Mouse (Mus musculus) retina, postnatal 1 day (tissue): ENCODE measurements around the gene C1galt1.

Experiments used
- DNase-seq: peaks from one replicate; pipeline ENCODE4 v3.0.0-alpha.2; 2012

Gene C1galt1

DNA sequence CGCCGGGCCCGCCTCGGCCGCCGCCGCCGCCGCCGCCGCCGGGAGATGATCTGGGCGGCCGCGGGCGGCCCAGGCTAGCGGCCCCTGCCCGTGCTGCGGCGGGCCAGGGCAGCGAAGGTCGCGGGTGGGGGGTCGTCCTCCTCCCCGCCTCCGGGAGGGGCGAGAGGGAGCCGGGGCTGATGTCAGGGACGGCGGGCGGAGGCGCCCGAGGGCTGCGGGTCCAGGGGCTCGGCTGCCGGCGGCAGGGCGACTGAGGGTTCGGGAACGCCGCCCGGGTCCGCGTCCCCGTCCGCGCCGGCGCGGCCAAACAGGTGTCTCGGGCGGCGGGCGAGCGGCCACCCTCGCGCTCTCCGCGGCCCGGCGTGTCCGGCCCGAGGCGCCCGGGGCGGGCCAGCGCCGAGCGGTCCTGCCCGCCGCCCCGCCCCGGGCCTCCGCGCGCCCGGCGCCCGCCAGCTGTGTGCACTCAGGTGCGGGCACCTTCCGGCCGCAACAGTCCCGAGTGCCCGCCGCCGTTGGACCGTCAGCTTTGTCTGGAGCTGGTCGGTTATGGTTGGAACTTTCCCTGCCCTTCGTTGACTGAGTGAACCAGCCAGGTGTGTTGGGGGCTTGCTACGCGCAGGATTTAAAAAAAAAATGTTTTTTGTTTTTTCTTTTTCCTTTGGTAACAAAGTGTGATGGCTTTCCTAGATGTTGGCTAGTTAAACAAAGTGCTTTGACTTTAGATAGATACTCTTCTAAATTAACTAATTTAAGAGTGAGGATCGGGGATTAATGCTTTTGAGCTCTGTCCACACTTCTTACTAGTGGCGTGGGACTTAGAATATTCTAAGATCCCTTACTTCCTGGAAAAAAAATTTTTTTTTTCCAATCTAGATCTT lies at the start of gene C1galt1:
Gene C1galt1 (plus strand): TSS at position 41 of the 878 bp plus-strand sequence.
- no peak for DNase-seq

GRCm38 (mm10) chr6:7799969-7800368 lies 44.7 kb upstream of the C1galt1 start:
- DNase-seq = no peak

GRCm38 (mm10) chr6:7803765-7804542 lies 40.7 kb upstream of the C1galt1 start:
- DNase-seq = no peak

DNA sequence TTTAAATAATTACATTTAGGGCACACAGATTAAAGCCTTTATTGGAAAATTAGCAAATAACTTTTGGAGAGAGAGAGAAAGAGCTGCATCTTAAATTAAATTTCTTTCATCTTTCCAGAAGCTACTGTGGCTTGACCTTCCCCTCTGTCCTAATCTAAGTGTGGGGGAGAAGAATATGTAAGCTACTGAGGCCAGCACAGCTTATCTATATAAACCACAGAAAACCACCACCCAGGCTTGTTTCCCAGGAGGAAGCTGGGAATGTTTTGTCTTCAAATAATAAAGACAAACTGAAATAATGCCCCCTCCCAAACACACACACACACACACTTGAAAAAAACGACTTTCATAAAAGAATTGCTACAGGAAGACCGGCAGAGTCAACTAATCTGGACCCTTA lies 30.5 kb upstream of the C1galt1 start:
- no peak for DNase-seq

DNA sequence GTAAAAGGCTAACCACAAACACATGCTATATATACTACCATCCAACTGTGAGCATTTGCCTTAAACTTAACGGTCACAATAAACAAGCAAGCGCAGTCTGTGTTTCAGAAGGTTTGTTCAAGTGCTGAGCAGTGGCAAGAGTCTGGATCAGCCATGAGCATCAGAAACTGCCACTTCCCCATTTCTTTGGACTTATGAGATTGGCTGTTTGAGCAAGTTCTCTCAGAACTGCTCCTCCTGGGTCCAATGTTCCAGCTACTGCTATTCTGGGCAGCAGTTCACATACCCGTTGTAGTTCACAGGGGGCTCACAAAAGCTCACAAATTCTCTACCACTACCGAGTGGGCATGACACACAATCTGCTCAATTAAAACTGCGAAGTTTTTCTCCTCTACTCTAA lies 28.4 kb upstream of the C1galt1 start:
- no peak for DNase-seq

DNA sequence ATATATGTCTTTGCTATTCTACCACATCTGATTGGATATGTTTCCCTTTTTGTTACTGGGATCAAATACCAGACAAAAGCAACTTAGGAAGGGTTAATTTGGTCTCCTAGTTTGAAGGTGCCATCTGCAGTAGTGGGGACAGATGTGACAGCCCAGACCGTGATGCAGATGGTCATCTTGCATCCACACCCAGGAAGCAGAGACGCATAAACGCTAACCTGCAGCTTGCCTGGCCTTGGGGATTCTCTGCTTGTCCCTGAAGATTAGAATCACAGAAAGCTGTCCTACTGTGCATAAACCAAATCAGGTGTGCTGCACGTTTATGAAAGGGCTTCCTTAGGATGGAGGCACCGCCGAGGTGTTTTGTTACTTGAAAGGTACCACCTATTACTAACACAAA lies 22.0 kb upstream of the C1galt1 start:
- no peak for DNase-seq

DNA sequence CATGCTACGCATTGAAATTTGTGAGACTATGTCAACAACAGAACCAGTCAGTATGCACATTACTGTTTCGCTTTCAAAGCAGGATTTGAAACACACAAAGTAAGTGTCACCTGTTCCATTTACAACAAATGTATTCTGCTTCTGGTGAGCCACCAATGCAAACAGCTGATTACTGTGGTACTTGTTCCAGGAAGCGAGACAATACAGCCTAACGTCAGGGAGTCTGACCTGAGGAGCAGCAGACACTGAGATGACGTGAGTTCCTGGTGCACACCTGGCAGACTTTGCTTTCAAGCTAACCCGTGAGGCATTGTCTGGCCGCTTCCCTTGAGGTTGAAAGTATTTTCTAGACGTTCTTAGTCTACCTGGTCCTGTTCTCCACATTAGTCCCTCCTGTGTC lies 13.8 kb upstream of the C1galt1 start:
- no peak for DNase-seq

- DNase-seq = no peak
These were observed 12.0 kb upstream of the C1galt1 start for GRCm38 (mm10) chr6:7832564-7833175.

- DNase-seq = no peak
These were observed 773 bp upstream of the C1galt1 start for GRCm38 (mm10) chr6:7843726-7844411.

- peak; percentile 97 for DNase-seq
These were observed 235 bp upstream of the C1galt1 start for GRCm38 (mm10) chr6:7844412-7844801.

DNA sequence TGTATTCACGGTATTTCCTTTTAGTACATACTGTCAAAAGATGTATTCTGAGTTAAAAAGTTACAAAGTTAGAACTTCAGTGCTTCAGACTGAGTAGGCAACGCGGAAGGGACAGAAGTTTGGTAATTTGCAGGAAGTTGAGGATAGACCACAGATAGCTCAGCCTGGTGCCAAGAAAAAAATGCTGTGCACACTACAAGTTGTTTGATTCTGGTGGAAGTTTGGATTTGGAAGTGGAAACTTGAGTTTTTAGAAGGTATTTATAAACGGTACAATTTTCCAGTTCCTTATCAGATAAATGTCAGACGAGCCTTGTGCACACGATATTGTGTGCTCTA lies 1.0 kb downstream of the C1galt1 start:
- DNase-seq = no peak

- DNase-seq = no peak
These were observed 2.2 kb downstream of the C1galt1 start for GRCm38 (mm10) chr6:7846726-7847439.

- no peak for DNase-seq
These were observed 3.4 kb downstream of the C1galt1 start for GRCm38 (mm10) chr6:7847890-7848508.

- no peak for DNase-seq
These were observed 4.1 kb downstream of the C1galt1 start for GRCm38 (mm10) chr6:7848714-7849113.

- DNase-seq = no peak
These were observed 6.4 kb downstream of the C1galt1 start for GRCm38 (mm10) chr6:7851036-7851435.

DNA sequence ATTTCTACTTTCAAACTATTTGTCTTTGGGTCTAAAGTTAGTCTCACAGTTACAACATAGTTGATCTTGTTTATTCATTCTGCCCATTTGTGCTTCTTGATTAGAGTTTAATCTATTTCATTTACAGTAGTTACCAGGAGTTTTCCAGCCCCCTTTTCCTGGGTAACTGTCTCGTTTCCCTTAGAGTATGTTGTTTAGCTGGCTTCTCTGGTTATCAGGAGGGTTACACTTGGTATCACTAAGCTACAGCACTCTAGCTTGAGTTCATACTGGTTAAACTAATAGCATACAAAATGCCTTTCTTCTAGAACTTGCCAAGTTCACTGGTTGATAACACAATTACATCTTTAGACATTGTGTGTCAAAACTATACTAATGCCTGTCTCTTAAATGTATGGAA lies 8.3 kb downstream of the C1galt1 start:
- DNase-seq = no peak

DNA sequence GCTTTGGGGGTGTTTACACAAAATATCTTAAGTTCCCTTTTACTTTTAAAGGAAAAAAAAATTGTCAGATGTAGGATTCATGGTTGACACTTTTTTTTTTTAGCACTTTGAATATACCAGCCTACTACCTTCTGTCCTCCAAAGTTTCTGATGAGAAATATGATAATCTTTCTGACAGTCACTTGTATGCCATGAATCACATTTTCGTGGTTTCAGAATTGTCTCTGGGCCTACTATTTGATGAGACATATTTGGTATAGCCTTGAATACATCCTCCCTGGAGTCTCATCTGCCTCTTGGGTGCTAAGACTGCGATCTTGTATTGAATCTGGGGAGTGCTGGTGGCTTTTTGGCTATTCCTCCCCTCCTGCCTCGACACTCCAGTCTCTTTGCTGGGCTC lies 8.8 kb downstream of the C1galt1 start:
- DNase-seq = no peak

- no peak for DNase-seq
These were observed 12.1 kb downstream of the C1galt1 start for GRCm38 (mm10) chr6:7856682-7857290.

DNA sequence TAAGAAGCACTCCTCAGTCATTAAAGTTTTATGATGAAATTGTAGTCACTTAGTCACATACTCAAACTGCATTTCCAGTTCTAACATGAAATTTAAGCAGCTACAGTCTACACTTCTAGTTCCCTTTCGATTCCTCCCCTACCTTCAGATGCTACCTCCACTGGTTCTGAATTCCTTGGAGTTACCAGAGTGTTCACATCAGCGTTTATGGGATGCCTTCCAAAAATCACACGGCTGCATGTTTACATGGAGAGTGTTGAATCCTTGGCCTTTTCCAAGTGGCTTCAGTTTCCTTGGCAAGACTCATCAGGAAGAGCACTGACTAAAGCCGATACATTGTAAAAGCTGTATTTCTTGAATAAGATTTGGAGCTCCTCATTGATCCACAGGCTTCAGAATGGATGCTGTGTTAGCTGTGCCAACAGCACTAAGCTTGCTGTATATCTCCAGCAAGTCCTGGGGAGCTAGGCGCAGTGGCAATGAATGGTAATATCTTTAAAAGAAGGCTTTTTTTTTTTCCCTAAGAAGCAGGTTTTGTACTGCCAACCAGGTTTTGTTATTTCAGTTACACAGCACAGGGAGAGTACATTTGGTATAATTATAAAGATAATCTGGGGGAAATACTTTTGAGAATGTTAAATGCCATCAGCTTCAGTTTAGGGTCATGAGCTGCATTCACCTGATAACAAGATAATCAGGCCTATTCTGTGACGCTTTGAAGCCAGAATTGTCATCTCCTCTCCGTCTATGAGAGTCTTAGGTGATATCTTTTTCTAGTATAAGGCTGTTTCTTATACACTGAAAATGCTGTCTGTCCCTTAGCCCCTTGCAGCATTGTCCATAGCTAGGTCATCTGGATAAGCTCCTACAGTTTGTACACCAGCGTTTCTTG lies 13.0 kb downstream of the C1galt1 start:
- DNase-seq = no peak

DNA sequence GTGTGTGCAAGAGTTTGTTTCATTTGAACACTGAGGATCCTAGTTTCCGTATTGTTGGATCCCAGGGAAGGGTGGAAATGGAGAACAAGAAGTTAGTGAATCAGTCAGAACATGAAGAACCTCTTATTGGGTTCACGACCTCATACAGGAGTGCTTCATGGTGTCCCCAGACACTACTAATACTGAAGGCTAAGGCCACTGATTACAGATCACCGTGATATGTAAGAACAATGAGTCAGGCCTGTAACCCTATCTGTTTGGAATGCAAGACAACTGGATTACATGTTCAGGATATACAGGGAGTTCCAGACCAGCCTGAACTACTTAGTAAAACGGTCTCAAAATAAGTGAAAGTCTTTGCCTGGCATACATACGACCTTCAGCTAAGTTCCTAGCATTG lies 13.9 kb downstream of the C1galt1 start:
- DNase-seq = no peak

GRCm38 (mm10) chr6:7859161-7859560 lies 14.5 kb downstream of the C1galt1 start:
- no peak for DNase-seq
